Mouse (Mus musculus) CH12.LX (cell line): Measurements from ENCODE around the gene Mast3. TPM values are rescaled to one million over a fixed set of nuclear protein-coding genes. Genes with fewer than 3 reads are reported as not detected.

Experiments used
- DNase-seq: peaks from one replicate; pipeline ENCODE4 v3.0.0-alpha.2; 2013; ENCODE audit errors: extremely low read depth
- H3K27ac ChIP-seq: 2 replicates; pipeline ENCODE4 v1.5.1; 2012; ENCODE audit warnings: low read depth, mild to moderate bottlenecking, control low read depth, moderate library complexity; ENCODE audit not compliant: insufficient read depth
- H3K27me3 ChIP-seq: replicated peaks from 2 replicates; pipeline ENCODE3; 2012; ENCODE audit warnings: inconsistent platforms
- H3K36me3 ChIP-seq, 2 experiments: replicated peaks in 1 of 2; 2 replicates each; pipeline versions ENCODE3 to v1.6.1; 2012; ENCODE audit warnings: inconsistent platforms in 1 of 2, low read length in 1 of 2, mild to moderate bottlenecking in 1 of 2, mixed read lengths in 1 of 2, moderate library complexity in 1 of 2; ENCODE audit not compliant: control insufficient read depth in 1 of 2, insufficient read depth in 1 of 2
- H3K4me1 ChIP-seq, 2 experiments: 2 replicates each; pipeline ENCODE4 v1.6.1; 2012; ENCODE audit warnings: inconsistent platforms in 1 of 2, moderate library complexity in 1 of 2; ENCODE audit not compliant: insufficient read depth in 2 of 2, control insufficient read depth in 1 of 2
- H3K4me2 ChIP-seq: 2 replicates; pipeline ENCODE4 v1.6.1; 2012; ENCODE audit warnings: low read depth, mild to moderate bottlenecking, control low read depth; ENCODE audit not compliant: poor library complexity, insufficient read depth, severe bottlenecking
- H3K4me3 ChIP-seq, 3 experiments: fragments of 150-350 bp in 1 of 3; sonication (generic) in 1 of 3; replicated peaks in 1 of 3; 2 replicates each; pipeline versions ENCODE3 to v1.5.1; 2011 to 2012; ENCODE audit warnings: low read depth in 2 of 3, low read length in 2 of 3, mild to moderate bottlenecking in 2 of 3, moderate library complexity in 2 of 3, control low read depth in 1 of 3, improper control_type of control experiment in 1 of 3, inconsistent platforms in 1 of 3, mixed read lengths in 1 of 3; ENCODE audit not compliant: poor library complexity in 1 of 3
- H3K79me2 ChIP-seq: replicated peaks from 2 replicates; pipeline ENCODE4 v1.6.1; 2012; ENCODE audit warnings: mild to moderate bottlenecking, moderate library complexity; ENCODE audit not compliant: control insufficient read depth, poor library complexity, insufficient read depth, severe bottlenecking; ENCODE audit errors: extremely low read depth
- H3K9ac ChIP-seq: 2 replicates; pipeline ENCODE4 v1.6.1; 2012; ENCODE audit warnings: low read depth, mild to moderate bottlenecking, control low read depth, moderate library complexity; ENCODE audit not compliant: insufficient read depth
- H3K9me3 ChIP-seq: replicated peaks from 2 replicates; pipeline ENCODE3; 2012; ENCODE audit warnings: low read length, inconsistent platforms, mixed read lengths
- CHD1 ChIP-seq: IDR thresholded peaks from 2 replicates; pipeline ENCODE4 v1.6.1; 2012; ENCODE audit warnings: low read depth, low read length, improper control_type of control experiment, inconsistent platforms
- CHD2 ChIP-seq: IDR thresholded peaks from 2 replicates; pipeline ENCODE4 v1.6.1; 2011; ENCODE audit warnings: low read length, improper control_type of control experiment
- E2F4 ChIP-seq: IDR thresholded peaks from 2 replicates; pipeline ENCODE4 v1.6.1; 2011; ENCODE audit warnings: low read depth, low read length, improper control_type of control experiment; ENCODE audit not compliant: insufficient replicate concordance
- ELF1 ChIP-seq: IDR thresholded peaks from 2 replicates; pipeline ENCODE4 v1.6.1; 2014; ENCODE audit warnings: low read depth, mild to moderate bottlenecking, inconsistent platforms, low read length, improper control_type of control experiment
- EP300 ChIP-seq: IDR thresholded peaks from 2 replicates; pipeline ENCODE4 v1.6.1; 2011; ENCODE audit warnings: low read length, improper control_type of control experiment
- ETS1 ChIP-seq: conservative IDR thresholded peaks from 2 replicates; pipeline ENCODE4 v1.6.1; 2012; ENCODE audit warnings: low read depth, mild to moderate bottlenecking, inconsistent platforms, low read length, improper control_type of control experiment, moderate library complexity
- JUN ChIP-seq: IDR thresholded peaks from 2 replicates; pipeline ENCODE4 v1.6.1; 2011; ENCODE audit warnings: low read depth, mild to moderate bottlenecking, low read length, improper control_type of control experiment, moderate library complexity; ENCODE audit not compliant: insufficient read depth
- JUND ChIP-seq: conservative IDR thresholded peaks from 2 replicates; pipeline ENCODE4 v1.6.1; 2011; ENCODE audit warnings: low read depth, low read length, improper control_type of control experiment
- MAFK ChIP-seq: IDR thresholded peaks from 2 replicates; pipeline ENCODE4 v1.6.1; 2011; ENCODE audit warnings: low read length, improper control_type of control experiment; ENCODE audit not compliant: insufficient replicate concordance
- MAZ ChIP-seq: IDR thresholded peaks from 2 replicates; pipeline ENCODE4 v1.6.1; 2012; ENCODE audit warnings: low read depth, mild to moderate bottlenecking, inconsistent platforms, low read length, improper control_type of control experiment, moderate library complexity
- MEF2A ChIP-seq: IDR thresholded peaks from 2 replicates; pipeline ENCODE4 v1.6.1; 2014; ENCODE audit warnings: low read depth, mild to moderate bottlenecking, inconsistent platforms, low read length, improper control_type of control experiment, borderline replicate concordance
- NRF1 ChIP-seq: IDR thresholded peaks from 2 replicates; pipeline ENCODE4 v1.6.1; 2014; ENCODE audit warnings: low read depth, mild to moderate bottlenecking, inconsistent platforms, low read length, improper control_type of control experiment, moderate library complexity
- POLR2AphosphoS2 ChIP-seq: IDR thresholded peaks from 2 replicates; pipeline ENCODE4 v1.6.1; 2011; ENCODE audit warnings: low read depth, low read length, improper control_type of control experiment
- SIN3A ChIP-seq: IDR thresholded peaks from 2 replicates; pipeline ENCODE4 v1.6.1; 2012; ENCODE audit warnings: low read length, improper control_type of control experiment, inconsistent platforms
- SMC3 ChIP-seq: IDR thresholded peaks from 2 replicates; pipeline ENCODE4 v1.6.1; 2011; ENCODE audit warnings: low read depth, low read length, improper control_type of control experiment
- TBP ChIP-seq: conservative IDR thresholded peaks from 2 replicates; pipeline ENCODE4 v1.6.1; 2011; ENCODE audit warnings: low read depth, low read length, improper control_type of control experiment
- UBTF ChIP-seq: IDR thresholded peaks from 2 replicates; pipeline ENCODE4 v1.6.1; 2012; ENCODE audit warnings: low read depth, mild to moderate bottlenecking, inconsistent platforms, low read length, improper control_type of control experiment, moderate library complexity
- ZC3H11A ChIP-seq: IDR thresholded peaks from 2 replicates; pipeline ENCODE4 v1.6.1; 2012; ENCODE audit warnings: low read depth, mild to moderate bottlenecking, inconsistent platforms, low read length, improper control_type of control experiment
- ZKSCAN1 ChIP-seq: IDR thresholded peaks from 2 replicates; pipeline ENCODE4 v1.6.1; 2012; ENCODE audit warnings: low read depth, inconsistent platforms, low read length, improper control_type of control experiment, borderline replicate concordance
- ZNF384 ChIP-seq: IDR thresholded peaks from 2 replicates; pipeline ENCODE4 v1.6.1; 2012; ENCODE audit warnings: low read depth, low read length, improper control_type of control experiment, inconsistent platforms
- dilution Hi-C: fragments of 300-500 bp; cut with MboI; formaldehyde crosslinking; loops from 2 replicates; pipeline ENCODE4 v1.14.3; 2020; ENCODE audit warnings: low sequenced_read_pairs; ENCODE audit not compliant: extremely low pct_unique_long_range_greater_than_20kb, extremely low pct_ligation_motif_present
- in situ Hi-C: fragments of 300-500 bp; cut with MboI; formaldehyde crosslinking; loops from 3 replicates; pipeline ENCODE4 v1.14.3; 2019; ENCODE audit warnings: low sequenced_read_pairs, low pct_ligation_motif_present, low pct_unique_long_range_greater_than_20kb, mixed read lengths
- polyA plus RNA-seq: library from polyadenylated mRNA; unstranded; fragments of >175 nt; gene quantifications from 2 replicates; pipeline ENCODE4 v1.2.1, GENCODE M21; 2012; ENCODE audit warnings: low read depth; ENCODE audit not compliant: insufficient read length
- total RNA-seq, 2 experiments: library from RNA; depleted of rRNA; stranded (reverse); fragments of 300-350 nt in 1 of 2; fragments of >200 nt in 1 of 2; gene quantifications; 2 replicates each; pipeline ENCODE4 v1.2.3; 2012 to 2014

Gene Mast3
- total and polyA plus RNA-seq, 3 experiments, result 7.0 to 23.4 (median 11.6) TPM

GRCm38 (mm10) chr8:70749097-70749674 is 55.7 kb downstream of the Mast3 start:
- in situ Hi-C loops, result no loop called here
- Histone ChIP-seq H3K27ac (no peak overlapping the region), H3K4me3 (no peak overlapping the region), H3K9me3 (no peaks in the 10 kb centered on the region), H3K4me1 (peaks cover 3 to 36% of the 10 kb centered on the region in 2 experiments), H3K79me2 (no peaks in the 10 kb centered on the region), H3K36me3 (peaks cover 4 to 45% of the 10 kb centered on the region in 2 experiments), H3K9ac (no peak overlapping the region), H3K4me2 (no peak overlapping the region), H3K27me3 (no peaks in the 10 kb centered on the region)
- dilution Hi-C loops, result no loop called here
- no peak for DNase-seq
- no peak for TF ChIP-seq ELF1
- TF ChIP-seq EP300, result no peak
- no peak for TF ChIP-seq CHD2
- no peak for TF ChIP-seq ZC3H11A

- no peak overlapping the region for H3K9ac ChIP-seq
- H3K79me2 ChIP-seq, result no peaks in the 10 kb centered on the region
- no peak overlapping the region for H3K4me3 ChIP-seq
- peaks cover 3 to 29% of the 10 kb centered on the region in 2 experiments for H3K4me1 ChIP-seq
- H3K27ac ChIP-seq, result no peak overlapping the region
- no peak for DNase-seq
- no peaks in the 10 kb centered on the region for H3K9me3 ChIP-seq
- H3K36me3 ChIP-seq, result peaks cover 4 to 48% of the 10 kb centered on the region in 2 experiments
- H3K27me3 ChIP-seq, result no peaks in the 10 kb centered on the region
- no peak overlapping the region for H3K4me2 ChIP-seq
- TF ChIP-seq E2F4 (no peak), MAZ (no peak), ZNF384 (no peak), POLR2AphosphoS2 (no peak)
- in situ Hi-C loops (no loop called here), dilution Hi-C loops (no loop called here)
Observed at GRCm38 (mm10) chr8:70748246-70749096, 56.4 kb downstream of the Mast3 start.

- Histone ChIP-seq H3K9ac (no peak overlapping the region), H3K27me3 (no peaks in the 10 kb centered on the region), H3K4me1 (peaks cover 3 to 20% of the 10 kb centered on the region in 2 experiments), H3K27ac (no peak overlapping the region), H3K4me2 (no peak overlapping the region), H3K9me3 (no peaks in the 10 kb centered on the region), H3K36me3 (peaks cover 4 to 50% of the 10 kb centered on the region in 2 experiments), H3K79me2 (no peaks in the 10 kb centered on the region), H3K4me3 (no peak overlapping the region)
- TF ChIP-seq SMC3 (no peak), ELF1 (no peak), JUND (no peak), MAFK (no peak), NRF1 (no peak), CHD1 (no peak), MEF2A (no peak), UBTF (no peak), MAZ (no peak), ZNF384 (no peak), TBP (no peak), SIN3A (no peak), ZKSCAN1 (no peak), JUN (no peak), ETS1 (no peak)
- dilution Hi-C loops (no loop called here), in situ Hi-C loops (no loop called here)
- DNase-seq, result no peak
Observed at GRCm38 (mm10) chr8:70747211-70747890, 57.5 kb downstream of the Mast3 start.
